Mouse (Mus musculus) regulatory T cell (primary cell): Measurements from ENCODE around the gene Steap1.

Experiments used
- in situ Hi-C: fragments of 300-600 bp; cut with MboI, MseI; formaldehyde crosslinking; loops from one replicate; pipeline ENCODE4 v1.15.1; 2025; ENCODE audit warnings: high pct_unique_total_duplicates

Steap1 gene

DNA sequence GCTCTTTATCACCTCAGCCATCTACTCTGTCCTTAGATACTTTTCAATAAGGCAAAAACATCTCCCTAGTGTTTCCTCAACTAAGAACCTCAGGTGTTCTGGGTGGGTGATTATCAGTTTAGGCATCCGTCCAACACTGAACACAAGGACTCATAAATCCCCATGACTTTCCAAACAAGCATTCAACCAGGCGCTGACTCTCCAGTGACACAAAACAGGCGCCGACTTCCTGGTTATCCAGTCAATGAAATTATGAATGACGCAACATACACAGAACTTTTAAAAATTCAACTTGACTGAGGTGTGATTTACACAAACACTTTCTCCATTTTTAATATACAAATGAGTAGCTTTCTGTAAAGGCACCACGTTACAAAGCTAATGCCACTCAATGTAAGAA is 60.9 kb downstream of the Steap1 start:
- in situ Hi-C loops = no loop called here

DNA sequence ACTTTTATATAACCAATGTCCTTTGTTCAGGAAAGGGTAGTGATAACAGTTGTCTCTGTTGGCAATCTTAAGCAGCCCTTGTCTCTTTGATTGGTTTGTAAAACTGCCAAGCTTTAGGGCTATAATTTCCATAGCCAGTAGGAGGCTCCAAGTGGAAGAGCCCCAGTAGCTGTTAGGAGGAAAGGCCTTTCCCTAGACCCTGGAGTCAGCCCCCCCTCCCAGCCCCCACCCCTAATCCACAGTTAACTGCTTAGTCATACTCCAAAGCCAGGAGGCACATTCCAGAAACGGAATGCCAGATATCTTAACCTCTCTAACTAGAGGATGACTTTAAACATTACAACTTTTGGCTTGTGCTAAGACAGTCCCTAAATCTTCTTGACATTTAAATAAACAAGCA is 62.2 kb downstream of the Steap1 start:
- in situ Hi-C loops = no loop called here
